Mouse (Mus musculus) CH12.LX (cell line): ENCODE measurements around the gene Etfdh. TPM values are rescaled to one million over a fixed set of nuclear protein-coding genes. Genes with fewer than 3 reads are reported as not detected.

Source experiments
- DNase-seq: peaks from one replicate; pipeline ENCODE4 v3.0.0-alpha.2; 2013; ENCODE audit errors: extremely low read depth
- H3K27ac ChIP-seq: 2 replicates; pipeline ENCODE4 v1.5.1; 2012; ENCODE audit warnings: low read depth, mild to moderate bottlenecking, control low read depth, moderate library complexity; ENCODE audit not compliant: insufficient read depth
- H3K27me3 ChIP-seq: replicated peaks from 2 replicates; pipeline ENCODE3; 2012; ENCODE audit warnings: inconsistent platforms
- H3K36me3 ChIP-seq, 2 experiments: replicated peaks in 1 of 2; 2 replicates each; pipeline versions ENCODE3 to v1.6.1; 2012; ENCODE audit warnings: inconsistent platforms in 1 of 2, low read length in 1 of 2, mild to moderate bottlenecking in 1 of 2, mixed read lengths in 1 of 2, moderate library complexity in 1 of 2; ENCODE audit not compliant: control insufficient read depth in 1 of 2, insufficient read depth in 1 of 2
- H3K4me1 ChIP-seq, 2 experiments: 2 replicates each; pipeline ENCODE4 v1.6.1; 2012; ENCODE audit warnings: inconsistent platforms in 1 of 2, moderate library complexity in 1 of 2; ENCODE audit not compliant: insufficient read depth in 2 of 2, control insufficient read depth in 1 of 2
- H3K4me2 ChIP-seq: 2 replicates; pipeline ENCODE4 v1.6.1; 2012; ENCODE audit warnings: low read depth, mild to moderate bottlenecking, control low read depth; ENCODE audit not compliant: poor library complexity, insufficient read depth, severe bottlenecking
- H3K4me3 ChIP-seq, 3 experiments: fragments of 150-350 bp in 1 of 3; sonication (generic) in 1 of 3; replicated peaks in 1 of 3; 2 replicates each; pipeline versions ENCODE3 to v1.5.1; 2011 to 2012; ENCODE audit warnings: low read depth in 2 of 3, low read length in 2 of 3, mild to moderate bottlenecking in 2 of 3, moderate library complexity in 2 of 3, control low read depth in 1 of 3, improper control_type of control experiment in 1 of 3, inconsistent platforms in 1 of 3, mixed read lengths in 1 of 3; ENCODE audit not compliant: poor library complexity in 1 of 3
- H3K79me2 ChIP-seq: replicated peaks from 2 replicates; pipeline ENCODE4 v1.6.1; 2012; ENCODE audit warnings: mild to moderate bottlenecking, moderate library complexity; ENCODE audit not compliant: control insufficient read depth, poor library complexity, insufficient read depth, severe bottlenecking; ENCODE audit errors: extremely low read depth
- H3K9ac ChIP-seq: 2 replicates; pipeline ENCODE4 v1.6.1; 2012; ENCODE audit warnings: low read depth, mild to moderate bottlenecking, control low read depth, moderate library complexity; ENCODE audit not compliant: insufficient read depth
- H3K9me3 ChIP-seq: replicated peaks from 2 replicates; pipeline ENCODE3; 2012; ENCODE audit warnings: low read length, inconsistent platforms, mixed read lengths
- BHLHE40 ChIP-seq: IDR thresholded peaks from 2 replicates; pipeline ENCODE4 v1.6.1; 2011; ENCODE audit warnings: mild to moderate bottlenecking, low read depth, low read length, improper control_type of control experiment
- CHD1 ChIP-seq: IDR thresholded peaks from 2 replicates; pipeline ENCODE4 v1.6.1; 2012; ENCODE audit warnings: low read depth, low read length, improper control_type of control experiment, inconsistent platforms
- CTCF ChIP-seq, 2 experiments: IDR thresholded peaks in 1 of 2; conservative IDR thresholded peaks in 1 of 2; 2 replicates each; pipeline ENCODE4 v1.5.1; 2011 to 2012; ENCODE audit warnings: low read depth in 2 of 2, low read length in 2 of 2, improper control_type of control experiment in 1 of 2, inconsistent platforms in 1 of 2, mild to moderate bottlenecking in 1 of 2, moderate library complexity in 1 of 2
- E2F4 ChIP-seq: IDR thresholded peaks from 2 replicates; pipeline ENCODE4 v1.6.1; 2011; ENCODE audit warnings: low read depth, low read length, improper control_type of control experiment; ENCODE audit not compliant: insufficient replicate concordance
- EP300 ChIP-seq: IDR thresholded peaks from 2 replicates; pipeline ENCODE4 v1.6.1; 2011; ENCODE audit warnings: low read length, improper control_type of control experiment
- ETS1 ChIP-seq: conservative IDR thresholded peaks from 2 replicates; pipeline ENCODE4 v1.6.1; 2012; ENCODE audit warnings: low read depth, mild to moderate bottlenecking, inconsistent platforms, low read length, improper control_type of control experiment, moderate library complexity
- HCFC1 ChIP-seq: IDR thresholded peaks from 2 replicates; pipeline ENCODE4 v1.6.1; 2012; ENCODE audit warnings: low read depth, mild to moderate bottlenecking, inconsistent platforms, low read length, improper control_type of control experiment
- IRF4 ChIP-seq: IDR thresholded peaks from 2 replicates; pipeline ENCODE4 v1.6.1; 2014; ENCODE audit warnings: low read depth, mild to moderate bottlenecking, inconsistent platforms, low read length, improper control_type of control experiment
- MAFK ChIP-seq: IDR thresholded peaks from 2 replicates; pipeline ENCODE4 v1.6.1; 2011; ENCODE audit warnings: low read length, improper control_type of control experiment; ENCODE audit not compliant: insufficient replicate concordance
- MAX ChIP-seq: IDR thresholded peaks from 2 replicates; pipeline ENCODE4 v1.6.1; 2011; ENCODE audit warnings: low read length, improper control_type of control experiment
- MAZ ChIP-seq: IDR thresholded peaks from 2 replicates; pipeline ENCODE4 v1.6.1; 2012; ENCODE audit warnings: low read depth, mild to moderate bottlenecking, inconsistent platforms, low read length, improper control_type of control experiment, moderate library complexity
- MEF2A ChIP-seq: IDR thresholded peaks from 2 replicates; pipeline ENCODE4 v1.6.1; 2014; ENCODE audit warnings: low read depth, mild to moderate bottlenecking, inconsistent platforms, low read length, improper control_type of control experiment, borderline replicate concordance
- MYC ChIP-seq: IDR thresholded peaks from 2 replicates; pipeline ENCODE4 v1.6.1; 2011; ENCODE audit warnings: low read depth, mild to moderate bottlenecking, improper control_type of control experiment, low read length
- NELFE ChIP-seq: IDR thresholded peaks from 2 replicates; pipeline ENCODE4 v1.6.1; 2011; ENCODE audit warnings: low read depth, low read length, improper control_type of control experiment
- NRF1 ChIP-seq: IDR thresholded peaks from 2 replicates; pipeline ENCODE4 v1.6.1; 2014; ENCODE audit warnings: low read depth, mild to moderate bottlenecking, inconsistent platforms, low read length, improper control_type of control experiment, moderate library complexity
- PAX5 ChIP-seq: IDR thresholded peaks from 2 replicates; pipeline ENCODE4 v1.6.1; 2012; ENCODE audit warnings: low read length, inconsistent platforms, mixed read lengths
- POLR2A ChIP-seq: IDR thresholded peaks from 2 replicates; pipeline ENCODE4 v1.6.1; 2011; ENCODE audit warnings: low read depth, mild to moderate bottlenecking, improper control_type of control experiment, low read length
- RAD21 ChIP-seq: IDR thresholded peaks from 2 replicates; pipeline ENCODE4 v1.6.1; 2011; ENCODE audit warnings: low read depth, mild to moderate bottlenecking, low read length, improper control_type of control experiment, moderate library complexity
- SMC3 ChIP-seq: IDR thresholded peaks from 2 replicates; pipeline ENCODE4 v1.6.1; 2011; ENCODE audit warnings: low read depth, low read length, improper control_type of control experiment
- TBP ChIP-seq: conservative IDR thresholded peaks from 2 replicates; pipeline ENCODE4 v1.6.1; 2011; ENCODE audit warnings: low read depth, low read length, improper control_type of control experiment
- TCF12 ChIP-seq: IDR thresholded peaks from 2 replicates; pipeline ENCODE4 v1.6.1; 2014; ENCODE audit warnings: low read depth, mild to moderate bottlenecking, inconsistent platforms, low read length, improper control_type of control experiment
- UBTF ChIP-seq: IDR thresholded peaks from 2 replicates; pipeline ENCODE4 v1.6.1; 2012; ENCODE audit warnings: low read depth, mild to moderate bottlenecking, inconsistent platforms, low read length, improper control_type of control experiment, moderate library complexity
- USF1 ChIP-seq: IDR thresholded peaks from 2 replicates; pipeline ENCODE4 v1.6.1; 2014; ENCODE audit warnings: low read depth, mild to moderate bottlenecking, inconsistent platforms, low read length, improper control_type of control experiment
- ZC3H11A ChIP-seq: IDR thresholded peaks from 2 replicates; pipeline ENCODE4 v1.6.1; 2012; ENCODE audit warnings: low read depth, mild to moderate bottlenecking, inconsistent platforms, low read length, improper control_type of control experiment
- ZMIZ1 ChIP-seq: IDR thresholded peaks from 2 replicates; pipeline ENCODE4 v1.6.1; 2012; ENCODE audit warnings: low read depth, mild to moderate bottlenecking, inconsistent platforms, low read length, improper control_type of control experiment
- ZNF384 ChIP-seq: IDR thresholded peaks from 2 replicates; pipeline ENCODE4 v1.6.1; 2012; ENCODE audit warnings: low read depth, low read length, improper control_type of control experiment, inconsistent platforms
- dilution Hi-C: fragments of 300-500 bp; cut with MboI; formaldehyde crosslinking; loops from 2 replicates; pipeline ENCODE4 v1.14.3; 2020; ENCODE audit warnings: low sequenced_read_pairs; ENCODE audit not compliant: extremely low pct_unique_long_range_greater_than_20kb, extremely low pct_ligation_motif_present
- in situ Hi-C: fragments of 300-500 bp; cut with MboI; formaldehyde crosslinking; loops from 3 replicates; pipeline ENCODE4 v1.14.3; 2019; ENCODE audit warnings: low sequenced_read_pairs, low pct_ligation_motif_present, low pct_unique_long_range_greater_than_20kb, mixed read lengths
- polyA plus RNA-seq: library from polyadenylated mRNA; unstranded; fragments of >175 nt; gene quantifications from 2 replicates; pipeline ENCODE4 v1.2.1, GENCODE M21; 2012; ENCODE audit warnings: low read depth; ENCODE audit not compliant: insufficient read length
- total RNA-seq, 2 experiments: library from RNA; depleted of rRNA; stranded (reverse); fragments of 300-350 nt in 1 of 2; fragments of >200 nt in 1 of 2; gene quantifications; 2 replicates each; pipeline ENCODE4 v1.2.3; 2012 to 2014

The Etfdh gene
- total and polyA plus RNA-seq, 3 experiments = 22.0 to 32.1 (median 22.4) TPM

GRCm38 (mm10) chr3:79590863-79591792 is 38.2 kb downstream of the Etfdh start, which contains the start of gene Ppid (continued):
- TF ChIP-seq HCFC1 (peak; percentile 87), MYC (peak; percentile 95), E2F4 (no peak), ETS1 (no peak), MAX (peak; percentile 83; the same call in 1 of the 2 replicates), CHD1 (peak; percentile 78; the same call in 1 of the 2 replicates), POLR2A (peak; percentile 98), RAD21 (no peak), ZNF384 (no peak), MAFK (no peak), SMC3 (no peak), PAX5 (no peak), UBTF (no peak)

GRCm38 (mm10) chr3:79589671-79590070 is 39.6 kb downstream of the Etfdh start:
- no peak for DNase-seq
- Histone ChIP-seq H3K9me3 (no peaks in the 10 kb centered on the region), H3K4me2 (no peak overlapping the region), H3K27ac (no peak overlapping the region), H3K27me3 (no peaks in the 10 kb centered on the region), H3K36me3 (peaks cover 6 to 16% of the 10 kb centered on the region in 2 experiments), H3K9ac (no peak overlapping the region), H3K4me3 (no peak overlapping the region), H3K79me2 (peaks cover 32% of the 10 kb centered on the region), H3K4me1 (peaks cover 6 to 21% of the 10 kb centered on the region in 2 experiments; a peak in 3 of 4 replicates)
- dilution Hi-C loops = loop anchor here (25.0 kb wide), 1 partner anchor 377 kb away; no protein-coding TSS in a partner anchor
- TF ChIP-seq BHLHE40 (no peak), TCF12 (no peak)
- in situ Hi-C loops = loop anchor here (5.0 to 25.0 kb wide), 2 partner anchors 387 to 627 kb away; no protein-coding TSS in a partner anchor

- no peaks in the 10 kb centered on the region for H3K9me3 ChIP-seq
- no peak overlapping the region for H3K4me3 ChIP-seq
- H3K27me3 ChIP-seq = peaks cover 10% of the 10 kb centered on the region
- peaks cover 3 to 6% of the 10 kb centered on the region in 2 experiments; a peak in 2 of 4 replicates for H3K4me1 ChIP-seq
- peak overlapping the region; percentile 39; the same call in 1 of the 2 replicates for H3K4me2 ChIP-seq
- peaks cover 6% of the 10 kb centered on the region for H3K79me2 ChIP-seq
- in situ Hi-C loops (loop anchor here (5.0 to 25.0 kb wide), 2 partner anchors 385 to 625 kb away; no protein-coding TSS in a partner anchor), dilution Hi-C loops (loop anchor here (25.0 kb wide), 1 partner anchor 375 kb away; no protein-coding TSS in a partner anchor)
- no peaks in the 10 kb centered on the region for H3K36me3 ChIP-seq
- DNase-seq = peak; percentile 91
- H3K27ac ChIP-seq = no peak overlapping the region
- H3K9ac ChIP-seq = no peak overlapping the region
- TF ChIP-seq MEF2A = 0 out of 2 replicates have a peak, but pooled peaks have one; percentile 35
- TF ChIP-seq NELFE = peak; percentile 60; the same call in 1 of the 2 replicates
- no peak for TF ChIP-seq MAFK
- TF ChIP-seq MAZ = no peak
- no peak for TF ChIP-seq TBP
- no peak for TF ChIP-seq POLR2A
- TF ChIP-seq EP300 = no peak
- no peak for TF ChIP-seq ETS1
- TF ChIP-seq MYC = no peak
- peak; percentile 35; the same call in 1 of the 2 replicates for TF ChIP-seq HCFC1
- no peak for TF ChIP-seq ZMIZ1
- TF ChIP-seq RAD21 = peak; percentile 90
- no peak for TF ChIP-seq USF1
- TF ChIP-seq CTCF (conservative IDR thresholded peaks at IDR 0.05 in 1 of 2, IDR thresholded peaks at IDR 0.05 in 1 of 2; ENCODE audit: low read depth in 2 of 2, low read length in 2 of 2) = peak; percentile 81 to 99
- TF ChIP-seq TCF12 = no peak
- TF ChIP-seq SMC3 = peak; percentile 89
- no peak for TF ChIP-seq CHD1
- TF ChIP-seq PAX5 = no peak
- peak; percentile 47 for TF ChIP-seq NRF1
- peak; percentile 40; the same call in 1 of the 2 replicates for TF ChIP-seq ZC3H11A
- peak; percentile 51; the same call in 1 of the 2 replicates for TF ChIP-seq IRF4
Observed at GRCm38 (mm10) chr3:79586804-79587203, 42.5 kb downstream of the Etfdh start.
